Mouse (Mus musculus) limb, embryonic 14.5 days (tissue): ENCODE data around the gene Trub1. TPM values are rescaled to one million over a fixed set of nuclear protein-coding genes. Genes with fewer than 3 reads are reported as not detected.

Experiments used
- ATAC-seq: fragments of 200-750 bp; cut with Nextera tagmentation; 2 replicates; pipeline ENCODE4 v1.8.0; 2017; ENCODE audit warnings: low read depth, moderate number of reproducible peaks, moderate TSS enrichment; ENCODE audit not compliant: low FRiP score
- DNase-seq: peaks from one replicate; pipeline ENCODE4 v3.0.0-alpha.2; 2015; ENCODE audit warnings: low spot score
- H3K27ac ChIP-seq: fragments of 300-500 bp; sonication (generic); replicated peaks from 2 replicates; pipeline ENCODE4 v1.5.1; 2014; ENCODE audit warnings: low read depth, mild to moderate bottlenecking, low read length, moderate library complexity, mixed read lengths
- H3K27me3 ChIP-seq: fragments of 300-500 bp; sonication (generic); 2 replicates; pipeline ENCODE4 v1.6.1; 2014; ENCODE audit warnings: low read length, mixed read lengths; ENCODE audit not compliant: control insufficient read depth, insufficient read depth
- H3K36me3 ChIP-seq: fragments of 300-500 bp; sonication (generic); 2 replicates; pipeline ENCODE4 v1.6.1; 2014; ENCODE audit warnings: mild to moderate bottlenecking, low read length, moderate library complexity, mixed read lengths; ENCODE audit not compliant: control insufficient read depth, insufficient read depth
- H3K4me1 ChIP-seq: fragments of 300-500 bp; sonication (generic); 2 replicates; pipeline ENCODE4 v1.6.1; 2014; ENCODE audit warnings: antibody characterized with exemption, low read length, mixed read lengths; ENCODE audit not compliant: control insufficient read depth, insufficient read depth
- H3K4me2 ChIP-seq: fragments of 300-500 bp; sonication (generic); replicated peaks from 2 replicates; pipeline ENCODE4 v1.6.1; 2014; ENCODE audit warnings: low read depth, mild to moderate bottlenecking, low read length, moderate library complexity; ENCODE audit not compliant: severe bottlenecking
- H3K4me3 ChIP-seq: fragments of 300-500 bp; sonication (generic); replicated peaks from 2 replicates; pipeline ENCODE4 v1.5.1; 2014; ENCODE audit warnings: low read length
- H3K9ac ChIP-seq: fragments of 300-500 bp; sonication (generic); 2 replicates; pipeline ENCODE4 v1.6.1; 2014; ENCODE audit warnings: mild to moderate bottlenecking, low read depth, low read length, moderate library complexity; ENCODE audit not compliant: severe bottlenecking
- H3K9me3 ChIP-seq: fragments of 300-500 bp; sonication (generic); 2 replicates; pipeline ENCODE4 v1.6.1; 2016; ENCODE audit warnings: low read length; ENCODE audit not compliant: control insufficient read depth
- POLR2A ChIP-seq: fragments of 200-500 bp; IDR thresholded peaks from 2 replicates; pipeline ENCODE4 v1.8.0; 2012; ENCODE audit warnings: inconsistent platforms, mild to moderate bottlenecking, moderate library complexity, borderline replicate concordance; ENCODE audit not compliant: insufficient read depth, insufficient read length; ENCODE audit errors: extremely low read depth
- WGBS: fragments of 180-500 bp; shearing (Covaris S2); extraction: QIAGEN DNeasy Blood & Tissue Kit; methylation state at CpG from one replicate; pipeline ENCODE4 v1.1.7; 2014; 5-methylcytosine and 5-hydroxymethylcytosine counted together
- polyA plus RNA-seq, 2 experiments: library from polyadenylated mRNA; depleted of rRNA in 1 of 2; stranded (reverse) in 1 of 2; unstranded in 1 of 2; fragments of >200 nt; fragmentation: Nextera tagmentation in 1 of 2; extraction: Ambion mirVana in 1 of 2; gene quantifications; 2 replicates each; pipeline versions ENCODE4 v1.2.1 to v1.2.3; 2012 to 2014

Gene Trub1
- polyA plus RNA-seq, 2 experiments = 24.4 to 31.7 TPM

- Histone ChIP-seq H3K27me3 (no peaks in the 10 kb centered on the region), H3K36me3 (no peaks in the 10 kb centered on the region), H3K9me3 (no peaks in the 10 kb centered on the region; the same call in 1 of the 2 replicates), H3K4me3 (no peak overlapping the region), H3K4me1 (peaks cover 27% of the 10 kb centered on the region), H3K4me2 (0 out of 2 replicates have a peak overlapping the region, but pooled peaks have one; percentile 6), H3K27ac (0 out of 2 replicates have a peak overlapping the region, but pooled peaks have one; percentile 46), H3K9ac (peak overlapping the region; percentile 13; the same call in 1 of the 2 replicates)
- 2% methylated on average over 8 of the region's 8 CpGs for WGBS
- peak; percentile 41 for DNase-seq
- no peak for TF ChIP-seq POLR2A
- ATAC-seq = peak; percentile 77
These were observed 38.3 kb downstream of the Trub1 start for GRCm38 (mm10) chr19:57491030-57491429.

- WGBS = 79% methylated on average over 5 of the region's 5 CpGs
- H3K4me2 ChIP-seq = no peak overlapping the region
- no peak overlapping the region for H3K9ac ChIP-seq
- H3K4me1 ChIP-seq = peaks cover 18% of the 10 kb centered on the region
- ATAC-seq (no peak), DNase-seq (no peak)
- H3K27me3 ChIP-seq = no peaks in the 10 kb centered on the region
- no peaks in the 10 kb centered on the region for H3K36me3 ChIP-seq
- H3K4me3 ChIP-seq = no peak overlapping the region
- no peaks in the 10 kb centered on the region; the same call in 1 of the 2 replicates for H3K9me3 ChIP-seq
- TF ChIP-seq POLR2A = no peak
- no peak overlapping the region for H3K27ac ChIP-seq
These were observed 41.3 kb downstream of the Trub1 start for GRCm38 (mm10) chr19:57494020-57494419.

- H3K4me3 ChIP-seq = no peak overlapping the region
- no peak for DNase-seq
These were observed 45.5 kb downstream of the Trub1 start for GRCm38 (mm10) chr19:57498110-57498743.

GRCm38 (mm10) chr19:57498884-57499410 lies 46.2 kb downstream of the Trub1 start:
- 18% methylated on average over 6 of the region's 6 CpGs for WGBS
- ATAC-seq (no peak), DNase-seq (peak; percentile 61)
- no peak overlapping the region for H3K4me2 ChIP-seq
- H3K27ac ChIP-seq = no peak overlapping the region
- no peak for TF ChIP-seq POLR2A
- H3K9me3 ChIP-seq = no peaks in the 10 kb centered on the region; the same call in 1 of the 2 replicates
- H3K27me3 ChIP-seq = no peaks in the 10 kb centered on the region
- H3K4me3 ChIP-seq = no peak overlapping the region
- H3K9ac ChIP-seq = no peak overlapping the region
- H3K4me1 ChIP-seq = peaks cover 5% of the 10 kb centered on the region; the same call in 1 of the 2 replicates
- no peaks in the 10 kb centered on the region for H3K36me3 ChIP-seq

More at GRCm38 (mm10) chr19:57498110-57498743, 45.5 kb downstream of the Trub1 start:
- no peaks in the 10 kb centered on the region; the same call in 1 of the 2 replicates for H3K9me3 ChIP-seq
- H3K4me2 ChIP-seq = 0 out of 2 replicates have a peak overlapping the region, but pooled peaks have one; percentile 18
- WGBS = 14% methylated on average over 10 of the region's 10 CpGs
- peaks cover 5% of the 10 kb centered on the region; the same call in 1 of the 2 replicates for H3K4me1 ChIP-seq
- H3K9ac ChIP-seq = no peak overlapping the region
- H3K27ac ChIP-seq = no peak overlapping the region
- TF ChIP-seq POLR2A = no peak
- no peak for ATAC-seq
- H3K36me3 ChIP-seq = no peaks in the 10 kb centered on the region
- no peaks in the 10 kb centered on the region for H3K27me3 ChIP-seq

GRCm38 (mm10) chr19:57500254-57500653 lies 47.5 kb downstream of the Trub1 start:
- ATAC-seq = no peak
- TF ChIP-seq POLR2A = no peak
- H3K4me2 ChIP-seq = no peak overlapping the region
- no peak for DNase-seq
- no peak overlapping the region for H3K4me3 ChIP-seq
- WGBS = 94% methylated on average over 5 of the region's 5 CpGs
- H3K27me3 ChIP-seq = no peaks in the 10 kb centered on the region
- H3K9me3 ChIP-seq = no peaks in the 10 kb centered on the region
- H3K27ac ChIP-seq = no peak overlapping the region
- H3K36me3 ChIP-seq = no peaks in the 10 kb centered on the region
- peaks cover 5% of the 10 kb centered on the region; the same call in 1 of the 2 replicates for H3K4me1 ChIP-seq
- H3K9ac ChIP-seq = no peak overlapping the region
